Mouse (Mus musculus): Measurements from ENCODE around the gene Rbpj.

Gene Rbpj

GRCm38 (mm10) chr5:53465883-53466282, at the start of gene Rbpj:
Gene Rbpj (plus strand): TSS chr5:53466152.
- DNase-seq = no peak

- no peak for DNase-seq
Measured at GRCm38 (mm10) chr5:53420777-53421176, 45.2 kb upstream of the Rbpj start.

DNA sequence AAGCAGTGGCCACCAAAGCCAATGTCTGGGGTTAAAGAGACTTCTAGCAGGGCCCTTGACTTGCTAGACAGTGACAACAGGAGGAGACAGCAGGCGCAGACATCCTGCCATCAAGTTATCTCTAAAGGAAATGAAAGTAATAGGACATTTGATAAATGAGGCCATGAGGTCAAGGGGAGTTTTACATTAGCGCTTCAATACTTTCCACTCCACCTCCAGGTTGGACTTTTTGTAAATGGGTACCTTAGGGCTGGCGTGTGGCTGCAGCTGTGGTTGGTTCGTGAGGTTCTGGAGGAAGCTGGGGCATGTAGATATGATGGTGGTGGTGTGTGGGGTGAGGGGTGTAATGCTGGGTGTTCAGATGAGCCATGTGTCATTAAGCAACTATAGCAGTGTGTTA, 44.7 kb upstream of the Rbpj start:
- no peak for DNase-seq

- DNase-seq = no peak
Measured at GRCm38 (mm10) chr5:53427411-53427810, 38.5 kb upstream of the Rbpj start.

DNA sequence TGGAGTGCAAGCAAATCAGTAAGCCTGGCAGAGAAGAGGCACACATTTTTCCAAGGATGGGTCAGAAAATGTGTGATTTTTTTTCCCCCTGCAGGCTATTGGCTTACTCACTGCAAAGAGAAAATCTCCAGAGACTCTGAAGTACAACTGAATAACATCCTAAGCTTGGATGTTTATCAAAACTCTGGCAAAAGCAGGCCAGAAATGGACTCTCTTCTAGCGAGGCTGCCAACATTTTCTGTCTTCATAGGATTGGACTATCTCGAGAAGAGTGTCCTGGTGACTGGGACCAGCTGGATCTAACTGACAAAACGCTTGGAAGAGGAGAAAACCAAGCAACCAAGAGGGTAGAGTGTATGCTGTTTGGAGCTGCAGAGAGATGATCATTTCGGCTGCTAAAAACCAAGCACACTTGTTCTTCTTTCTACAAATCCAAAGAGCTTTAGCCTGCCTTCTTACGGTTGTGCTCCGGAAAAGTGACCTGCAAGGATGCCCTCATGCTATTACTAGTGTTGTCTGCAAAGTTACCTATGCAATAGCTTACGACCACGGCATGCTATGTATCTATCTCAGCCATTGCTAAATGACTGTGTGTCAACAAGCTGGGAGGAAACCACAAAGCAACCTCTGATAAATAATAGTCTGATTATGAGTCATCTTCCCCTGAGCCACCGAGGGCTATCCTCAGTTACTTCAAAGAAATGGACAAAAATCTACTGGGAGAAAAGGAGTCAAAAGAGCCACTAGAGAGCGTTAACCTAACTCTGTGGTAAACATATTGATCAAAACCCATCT, 36.1 kb upstream of the Rbpj start:
- DNase-seq = no peak

- no peak for DNase-seq
Measured at GRCm38 (mm10) chr5:53432451-53432850, 33.5 kb upstream of the Rbpj start.

DNA sequence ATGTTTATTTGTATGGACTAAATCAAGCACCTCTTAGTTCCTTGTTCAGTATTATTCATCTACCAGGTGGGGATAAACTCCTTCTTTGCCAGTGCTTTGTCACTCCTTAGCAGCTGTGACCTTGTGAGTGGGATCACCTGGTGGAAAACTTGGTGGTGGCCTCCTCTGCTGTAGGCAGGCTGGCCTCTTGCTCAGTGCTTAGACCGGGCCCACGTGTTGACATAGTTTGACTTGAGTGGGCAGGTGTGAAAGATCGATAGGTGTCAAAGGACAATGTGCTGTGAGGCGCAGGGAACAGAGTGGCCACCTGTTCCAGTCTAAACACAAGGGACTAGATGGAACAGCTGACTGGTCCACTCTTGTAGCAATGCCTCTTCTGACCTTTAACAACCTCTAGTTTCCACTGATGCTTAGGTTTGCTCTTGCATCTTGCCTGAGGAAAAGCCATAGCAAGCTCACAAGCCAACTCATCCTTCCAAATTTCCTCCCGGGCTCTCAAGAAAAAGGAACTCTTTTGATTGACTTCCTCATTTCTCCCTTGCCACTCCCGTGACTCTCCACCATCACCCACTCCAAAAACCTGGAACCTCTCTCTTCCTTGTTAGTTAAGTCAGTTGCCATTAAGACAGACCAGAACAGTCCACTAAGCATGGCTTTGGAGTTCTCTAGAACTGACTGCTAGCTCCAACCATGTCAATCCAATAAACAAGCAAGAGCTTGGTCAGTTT, 28.9 kb upstream of the Rbpj start:
- DNase-seq = no peak

- DNase-seq = no peak
Measured at GRCm38 (mm10) chr5:53437767-53438166, 28.2 kb upstream of the Rbpj start.

- no peak for DNase-seq
Measured at GRCm38 (mm10) chr5:53438268-53438667, 27.7 kb upstream of the Rbpj start.

DNA sequence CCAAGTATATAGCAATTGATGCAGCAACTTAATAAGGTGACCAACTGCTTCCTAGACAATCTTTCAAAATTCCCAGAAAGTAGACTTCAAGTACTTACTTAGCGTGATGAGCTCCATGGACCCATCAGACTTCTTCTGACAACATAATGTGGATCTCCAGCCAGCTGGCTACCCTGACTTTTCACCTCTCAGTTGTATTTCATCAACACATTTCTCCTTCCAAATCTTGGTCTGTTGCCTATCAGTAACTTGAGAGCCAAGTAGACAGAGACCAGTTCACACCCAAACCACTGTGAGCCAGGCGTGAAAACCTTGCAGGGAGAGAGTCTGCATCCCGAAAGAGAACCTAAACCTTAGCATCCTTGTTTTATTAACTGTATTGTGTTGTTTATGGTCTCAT, 26.3 kb upstream of the Rbpj start:
- DNase-seq = no peak

GRCm38 (mm10) chr5:53444030-53444429, 21.9 kb upstream of the Rbpj start:
- no peak for DNase-seq

- DNase-seq = no peak
Measured at GRCm38 (mm10) chr5:53450945-53451344, 15.0 kb upstream of the Rbpj start.

- DNase-seq = no peak
Measured at GRCm38 (mm10) chr5:53451829-53452228, 14.1 kb upstream of the Rbpj start.

- DNase-seq = no peak
Measured at GRCm38 (mm10) chr5:53452920-53453319, 13.0 kb upstream of the Rbpj start.

GRCm38 (mm10) chr5:53454706-53455105, 11.2 kb upstream of the Rbpj start:
- no peak for DNase-seq

DNA sequence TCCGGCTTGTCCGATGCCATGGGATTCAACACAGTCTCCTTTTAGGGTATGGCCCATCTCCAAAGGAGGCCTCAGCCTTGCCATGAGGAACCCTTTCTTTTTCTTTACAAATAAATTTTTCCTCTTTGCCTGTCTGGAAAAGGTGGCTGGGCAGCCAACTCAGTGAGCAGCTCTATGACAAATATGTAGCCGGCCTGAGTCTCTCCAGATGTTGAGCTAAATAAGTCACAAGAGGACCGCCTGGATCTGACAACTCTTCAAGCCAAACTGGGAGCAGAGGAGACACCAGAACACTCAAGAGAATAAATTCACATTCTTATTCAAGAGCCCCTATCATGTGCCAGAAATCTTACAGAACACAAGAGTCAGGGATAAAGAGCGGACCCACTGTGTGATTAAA, 10.5 kb upstream of the Rbpj start:
- DNase-seq = no peak

DNA sequence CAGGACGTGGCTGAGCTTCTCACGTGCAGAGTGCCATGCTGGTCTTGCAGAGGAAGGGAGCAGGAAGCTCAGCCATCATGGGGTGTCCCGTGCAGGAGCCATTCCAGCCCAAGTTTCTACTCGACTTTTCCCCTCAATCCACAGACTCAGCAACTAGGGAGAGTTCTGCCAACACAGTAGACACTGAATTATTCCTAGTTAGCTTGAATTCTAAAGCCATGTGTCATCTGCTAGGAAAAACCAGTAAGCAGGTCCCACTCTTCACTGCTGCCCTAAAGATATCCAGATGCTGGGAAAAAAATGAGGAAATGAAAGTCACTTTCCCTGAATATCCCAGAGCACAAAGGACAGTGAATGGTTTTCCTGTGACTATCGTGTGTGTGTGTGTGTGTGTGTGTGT, 5.8 kb upstream of the Rbpj start:
- no peak for DNase-seq

- DNase-seq = no peak
Measured at GRCm38 (mm10) chr5:53463098-53464018, 2.6 kb upstream of the Rbpj start.

GRCm38 (mm10) chr5:53466422-53467333, 726 bp downstream of the Rbpj start:
- DNase-seq = no peak

GRCm38 (mm10) chr5:53467602-53468001, 1.6 kb downstream of the Rbpj start:
- DNase-seq = no peak

GRCm38 (mm10) chr5:53468366-53468765, 2.4 kb downstream of the Rbpj start:
- DNase-seq = no peak

GRCm38 (mm10) chr5:53469098-53469776, 3.3 kb downstream of the Rbpj start:
- no peak for DNase-seq
